Mouse (Mus musculus) lung, embryonic 14.5 days (tissue): ENCODE measurements at regions not wholly inside any gene's neighbourhood (a gene's known extent, or its start where the extent isn't known, plus 50 kb on each side); places are given as distances from the start of the nearest gene placed in this dataset.

Experiments used
- ATAC-seq: fragments of 200-750 bp; cut with Nextera tagmentation; 2 replicates; pipeline ENCODE4 v1.8.0; 2017; ENCODE audit warnings: mild to moderate bottlenecking, moderate TSS enrichment, moderate library complexity; ENCODE audit not compliant: insufficient read depth
- DNase-seq: peaks from one replicate; pipeline ENCODE4 v3.0.0-alpha.2; 2015
- H3K27ac ChIP-seq: fragments of 300-500 bp; sonication (generic); 2 replicates; pipeline ENCODE4 v1.5.1; 2014; ENCODE audit warnings: low read depth, mild to moderate bottlenecking, moderate library complexity
- H3K27me3 ChIP-seq: fragments of 300-500 bp; sonication (generic); 2 replicates; pipeline ENCODE4 v1.6.1; 2014; ENCODE audit warnings: low read length, control low read depth; ENCODE audit not compliant: insufficient read depth
- H3K36me3 ChIP-seq: fragments of 300-500 bp; sonication (generic); 2 replicates; pipeline ENCODE4 v1.6.1; 2014; ENCODE audit warnings: control low read depth; ENCODE audit not compliant: insufficient read depth
- H3K4me1 ChIP-seq: fragments of 300-500 bp; sonication (generic); 2 replicates; pipeline ENCODE4 v1.6.1; 2014; ENCODE audit warnings: antibody characterized with exemption, control low read depth; ENCODE audit not compliant: insufficient read depth
- H3K4me2 ChIP-seq: fragments of 300-500 bp; sonication (generic); 2 replicates; pipeline ENCODE4 v1.6.1; 2014; ENCODE audit warnings: mild to moderate bottlenecking
- H3K4me3 ChIP-seq: fragments of 300-500 bp; sonication (generic); 2 replicates; pipeline ENCODE4 v1.5.1; 2014; ENCODE audit warnings: low read depth, low read length
- H3K9ac ChIP-seq: fragments of 300-500 bp; sonication (generic); 2 replicates; pipeline ENCODE4 v1.6.1; 2014
- H3K9me3 ChIP-seq: fragments of 300-500 bp; sonication (generic); 2 replicates; pipeline ENCODE4 v1.6.1; 2016; ENCODE audit warnings: low read depth, low read length, control low read depth
- CTCF ChIP-seq: IDR thresholded peaks from 2 replicates; pipeline ENCODE4 v1.5.1; 2016; ENCODE audit warnings: antibody characterized with exemption, low read depth
- WGBS: fragments of 180-500 bp; shearing (Covaris S2); extraction: QIAGEN DNeasy Blood & Tissue Kit; methylation state at CpG from one replicate; pipeline ENCODE4 v1.1.7; 2014; 5-methylcytosine and 5-hydroxymethylcytosine counted together

DNA sequence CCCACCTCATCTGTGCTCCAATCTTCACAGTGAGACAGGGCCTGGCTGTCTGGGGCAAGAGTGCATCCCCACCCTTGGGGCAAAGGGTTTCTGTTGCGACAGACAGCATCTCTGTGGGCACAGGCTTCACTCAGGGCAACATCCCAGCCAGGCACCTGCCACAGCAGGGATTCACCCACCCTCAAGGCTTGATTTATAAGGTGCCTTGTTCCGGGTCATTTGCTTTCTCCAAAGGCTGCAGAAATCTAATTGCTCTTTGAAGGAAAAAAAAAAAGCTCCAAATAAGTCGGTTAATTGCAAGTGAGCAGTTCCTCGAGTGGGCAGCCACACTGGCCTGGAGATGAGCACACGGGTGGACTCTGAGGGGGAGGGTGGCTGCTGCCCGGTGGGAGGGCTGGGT lies 61.5 kb upstream of the Nkx1-1 start:
- no peaks in the 10 kb centered on the region for H3K36me3 ChIP-seq
- ATAC-seq = no peak
- no peak overlapping the region for H3K9ac ChIP-seq
- no peak overlapping the region for H3K27ac ChIP-seq
- no peak for DNase-seq
- H3K27me3 ChIP-seq = no peaks in the 10 kb centered on the region
- no peak overlapping the region for H3K4me2 ChIP-seq
- H3K4me3 ChIP-seq = no peak overlapping the region
- TF ChIP-seq CTCF = no peak
- H3K9me3 ChIP-seq = no peaks in the 10 kb centered on the region
- no peaks in the 10 kb centered on the region for H3K4me1 ChIP-seq
- 63% methylated on average over 6 of the region's 6 CpGs for WGBS

DNA sequence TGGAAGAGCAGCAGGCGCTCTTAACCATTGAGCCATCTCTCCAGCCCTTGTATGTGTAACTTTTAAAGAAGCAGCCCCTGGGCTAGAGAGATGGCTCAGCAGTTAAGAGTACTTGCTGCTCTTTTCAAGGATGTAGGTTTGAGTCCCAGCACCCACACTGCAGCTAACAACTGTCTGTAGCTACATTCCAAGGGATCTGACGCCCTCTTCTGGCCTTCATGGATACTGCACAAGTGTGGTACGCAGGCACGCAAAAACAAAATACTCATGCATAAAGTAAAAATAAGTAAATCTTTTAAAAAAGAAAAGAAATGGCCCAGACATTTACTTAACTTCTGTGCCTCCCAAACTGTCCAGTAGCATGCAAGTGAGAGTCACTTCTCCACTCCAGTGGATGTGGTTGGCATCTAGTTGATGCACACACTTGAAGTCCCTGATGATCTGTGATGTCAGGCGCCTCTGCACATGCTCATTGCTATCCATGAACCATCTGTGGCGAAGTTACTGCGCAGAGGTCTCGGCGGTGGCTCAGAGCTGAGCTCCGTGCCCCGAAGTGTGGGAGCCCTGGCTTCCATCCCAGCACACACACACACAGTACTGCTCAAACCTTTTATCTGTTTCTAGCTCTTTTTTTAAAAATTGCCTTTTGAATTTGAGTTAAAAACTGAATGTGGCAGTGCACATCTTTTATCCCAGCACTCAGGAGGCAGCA lies 59.0 kb upstream of the Nkx1-1 start:
- no peaks in the 10 kb centered on the region for H3K4me1 ChIP-seq
- ATAC-seq (no peak), DNase-seq (no peak)
- H3K36me3 ChIP-seq = no peaks in the 10 kb centered on the region
- no peak overlapping the region for H3K4me3 ChIP-seq
- no peaks in the 10 kb centered on the region for H3K9me3 ChIP-seq
- 82% methylated on average over 11 of the region's 11 CpGs for WGBS
- no peak overlapping the region for H3K4me2 ChIP-seq
- H3K27me3 ChIP-seq = no peaks in the 10 kb centered on the region
- no peak overlapping the region for H3K27ac ChIP-seq
- TF ChIP-seq CTCF = no peak
- H3K9ac ChIP-seq = no peak overlapping the region

DNA sequence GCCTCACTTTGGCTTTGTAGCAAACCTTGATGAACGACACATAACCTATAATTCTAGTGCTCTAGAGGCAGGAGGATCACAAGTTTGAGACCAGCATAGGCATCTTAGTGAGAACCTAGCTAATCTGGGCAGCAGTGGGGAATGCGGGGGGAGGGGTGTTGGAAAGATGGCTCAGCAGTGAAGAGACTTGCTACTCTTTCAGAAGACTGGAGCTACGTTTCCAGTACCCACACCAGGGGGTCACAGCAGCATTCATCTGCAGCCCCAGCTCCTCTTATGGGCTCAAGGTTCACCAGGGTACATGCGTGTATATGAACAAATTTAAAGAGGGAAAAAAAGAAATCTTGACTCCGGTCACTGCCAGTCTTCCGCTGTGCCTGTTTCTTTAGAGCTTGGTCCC lies 55.5 kb upstream of the Nkx1-1 start:
- no peak for ATAC-seq
- no peak overlapping the region for H3K27ac ChIP-seq
- TF ChIP-seq CTCF = no peak
- H3K27me3 ChIP-seq = no peaks in the 10 kb centered on the region
- no peak overlapping the region for H3K4me2 ChIP-seq
- no peaks in the 10 kb centered on the region for H3K36me3 ChIP-seq
- WGBS = 63% methylated on average over 6 of the region's 6 CpGs
- H3K4me1 ChIP-seq = no peaks in the 10 kb centered on the region
- H3K4me3 ChIP-seq = no peak overlapping the region
- no peak for DNase-seq
- no peak overlapping the region for H3K9ac ChIP-seq
- H3K9me3 ChIP-seq = no peaks in the 10 kb centered on the region

DNA sequence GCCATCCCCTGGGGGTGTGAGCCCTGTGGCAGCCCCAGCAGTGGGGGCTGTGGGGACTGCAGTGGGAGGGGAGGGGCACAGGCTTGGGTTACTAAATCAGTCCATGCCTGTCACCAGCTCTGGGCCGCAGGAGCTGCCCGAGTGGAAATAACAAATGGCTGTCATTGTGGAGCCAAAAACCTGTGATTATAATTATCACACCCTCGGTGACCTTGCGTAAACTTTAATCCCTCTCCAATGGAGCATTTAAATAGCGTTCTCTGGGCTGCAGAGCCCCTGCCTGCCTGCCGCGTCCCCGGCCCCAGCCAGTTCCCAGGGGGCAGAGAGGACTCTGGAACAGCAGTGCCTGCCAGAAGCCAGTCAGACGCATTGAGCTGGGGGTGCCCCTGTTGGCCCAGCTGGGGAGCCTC lies 54.4 kb upstream of the Nkx1-1 start:
- TF ChIP-seq CTCF = no peak
- no peak for ATAC-seq
- no peaks in the 10 kb centered on the region for H3K27me3 ChIP-seq

DNA sequence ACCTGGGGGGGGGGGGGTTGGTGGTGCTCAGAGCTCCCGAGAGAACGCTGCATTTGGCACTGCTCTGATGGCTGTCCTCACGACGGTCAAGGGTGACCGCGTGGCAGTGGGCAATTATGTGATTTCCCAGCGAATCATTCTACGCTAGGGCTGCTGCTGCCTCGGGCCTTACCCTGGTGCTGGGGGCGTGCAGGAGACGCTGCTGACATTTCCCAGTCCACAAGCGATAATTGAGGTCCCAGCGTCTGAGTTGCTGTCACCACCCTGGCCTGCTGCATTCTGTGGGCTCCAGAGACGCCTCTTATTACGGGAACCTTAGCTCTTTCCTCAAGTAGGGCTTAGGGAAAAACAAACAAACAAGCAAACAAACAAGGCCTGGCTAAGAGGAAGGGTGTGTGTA lies 52.0 kb upstream of the Nkx1-1 start:
- TF ChIP-seq CTCF = no peak
- ATAC-seq (no peak), DNase-seq (no peak)
- no peak overlapping the region for H3K9ac ChIP-seq
- no peak overlapping the region for H3K4me2 ChIP-seq
- H3K27me3 ChIP-seq = no peaks in the 10 kb centered on the region; the same call in 1 of the 2 replicates
- H3K4me1 ChIP-seq = no peaks in the 10 kb centered on the region
- no peaks in the 10 kb centered on the region for H3K36me3 ChIP-seq
- no peaks in the 10 kb centered on the region for H3K9me3 ChIP-seq
- WGBS = 43% methylated on average over 15 of the region's 15 CpGs
- H3K4me3 ChIP-seq = no peak overlapping the region
- no peak overlapping the region for H3K27ac ChIP-seq

More for the DNA sequence above, 54.4 kb upstream of the Nkx1-1 start:
- no peak overlapping the region for H3K4me3 ChIP-seq
- no peaks in the 10 kb centered on the region for H3K9me3 ChIP-seq
- 11% methylated on average over 9 of the region's 9 CpGs for WGBS
- H3K9ac ChIP-seq = no peak overlapping the region
- no peaks in the 10 kb centered on the region for H3K36me3 ChIP-seq
- H3K4me2 ChIP-seq = no peak overlapping the region
- DNase-seq = no peak
- H3K4me1 ChIP-seq = no peaks in the 10 kb centered on the region
- no peak overlapping the region for H3K27ac ChIP-seq
